Comparison of ENCODE assay signal across 10 mouse cellular contexts in the genomic region with DNA sequence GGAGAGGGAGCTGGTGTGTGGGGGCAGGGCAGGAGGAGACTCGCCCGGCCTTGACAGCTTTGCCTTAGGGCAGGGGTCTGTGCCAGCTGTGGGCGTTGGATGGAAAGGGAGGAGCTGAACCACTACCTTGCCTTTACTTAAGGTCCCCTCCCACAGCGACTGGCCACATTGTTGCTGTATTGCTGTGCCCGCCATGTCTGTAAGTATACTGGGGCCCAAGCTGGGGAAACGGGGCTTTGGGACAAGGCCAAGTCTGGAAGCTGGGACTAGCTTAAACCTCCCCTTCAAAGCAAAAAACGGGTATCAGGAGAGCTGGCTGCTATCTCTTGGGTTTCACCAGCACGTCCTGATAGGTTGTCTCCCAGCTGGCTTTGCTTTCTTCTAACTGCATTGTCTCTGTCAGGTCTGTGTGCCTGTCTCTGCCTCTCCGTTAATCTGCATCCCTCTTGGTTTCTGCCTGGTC. TPM values are rescaled to one million over a fixed set of nuclear protein-coding genes. Genes with fewer than 3 reads are reported as not detected.
A peak's percentile ranks its signal among the peaks of the same experiment; 100 is the strongest.
DNase-seq lines count a peak whose midpoint lies in the region; ATAC-seq lines count a peak whose summit lies in the region.
"Had no signal": no experiment of that assay in that cellular context is flagged by ENCODE, and none has a peak within 500 bp of the region (broad histone marks: within the 10 kb centered on the region; RNA-seq: fewer than 3 reads in every experiment).

No protein-coding gene starts in this region.

- 37% methylated on average over 9 of the region's 9 CpGs for WGBS in heart, embryonic 11.5 days (ENCODE audit: insufficient replicate concordance)
- 25% methylated on average over 9 of the region's 9 CpGs for WGBS in embryonic facial prominence, embryonic 15.5 days
- WGBS in neural tube, embryonic 14.5 days: 50% methylated on average over 9 of the region's 9 CpGs

- H3K4me2 ChIP-seq in heart, embryonic 11.5 days: peak overlapping the region; percentile 14
- H3K4me2 ChIP-seq in embryonic facial prominence, embryonic 15.5 days (replicated peaks): peak overlapping the region; percentile 51
- no peak overlapping the region; the same call in 1 of the 2 replicates for H3K4me2 ChIP-seq in neural tube, embryonic 14.5 days (ENCODE audit: low read depth, low read length)

- peaks cover 7% of the 10 kb centered on the region for H3K4me1 ChIP-seq in heart, embryonic 11.5 days (ENCODE audit: control insufficient read depth, insufficient read depth, low read length)
- peaks cover 42% of the 10 kb centered on the region for H3K4me1 ChIP-seq in embryonic facial prominence, embryonic 15.5 days
- no peaks in the 10 kb centered on the region for H3K4me1 ChIP-seq in neural tube, embryonic 14.5 days (ENCODE audit: control insufficient read depth, insufficient read depth, low read length)

- H3K4me3 ChIP-seq in heart, embryonic 11.5 days (ENCODE audit: low read depth, low read length): no peak overlapping the region
- peak overlapping the region; percentile 35 for H3K4me3 ChIP-seq in embryonic facial prominence, embryonic 15.5 days (replicated peaks)
- no peak overlapping the region for H3K4me3 ChIP-seq in neural tube, embryonic 14.5 days (ENCODE audit: low read depth, low read length)

- no peak for ATAC-seq in heart, embryonic 11.5 days (replicated peaks; ENCODE audit: insufficient number of reproducible peaks, low FRiP score, low TSS enrichment)
- peak; percentile 30; the same call in 1 of the 2 replicates for ATAC-seq in embryonic facial prominence, embryonic 15.5 days (ENCODE audit: insufficient number of reproducible peaks, low FRiP score, low TSS enrichment, low read depth)
- ATAC-seq in neural tube, embryonic 14.5 days (ENCODE audit: low read depth): 0 out of 2 replicates have a peak, but pooled peaks have one; percentile 38

- H3K27me3 ChIP-seq in heart, embryonic 11.5 days (ENCODE audit: control insufficient read depth, insufficient read depth, low read length): peaks cover 3% of the 10 kb centered on the region; the same call in 1 of the 2 replicates
- no peaks in the 10 kb centered on the region for H3K27me3 ChIP-seq in embryonic facial prominence, embryonic 15.5 days
- H3K27me3 ChIP-seq in neural tube, embryonic 14.5 days (ENCODE audit: control insufficient read depth, insufficient read depth, low read length): no peaks in the 10 kb centered on the region

- no peak overlapping the region; the same call in 1 of the 2 replicates for H3K27ac ChIP-seq in heart, embryonic 11.5 days (ENCODE audit: low read depth, low read length)
- peak overlapping the region; percentile 83 for H3K27ac ChIP-seq in embryonic facial prominence, embryonic 15.5 days (replicated peaks)
- no peak overlapping the region for H3K27ac ChIP-seq in neural tube, embryonic 14.5 days (ENCODE audit: low read depth, low read length)

- intact Hi-C loops in left cerebral cortex, postnatal 4 days (cut with DNase I): no loop called here
- intact Hi-C loops in left cerebral cortex, postnatal 14 days (cut with DNase I): no loop called here
- intact Hi-C loops in left cerebral cortex, postnatal 25 days (cut with DNase I): loop anchor here (2.0 kb wide), 1 partner anchor 38 kb away; no protein-coding TSS in a partner anchor

- DNase-seq in heart, adult 8-10 months (ENCODE audit: low spot score): no peak
- peak; percentile 33 for DNase-seq in left cerebral cortex, postnatal 4 days
- no peak for DNase-seq in left cerebral cortex, postnatal 14 days (ENCODE audit: low spot score in 2 of 2)
- no peak for DNase-seq in lung, postnatal 36 days
- DNase-seq in left cerebral cortex, postnatal 25 days (ENCODE audit: low spot score in 2 of 2): no peak
- DNase-seq: gastrocnemius, postnatal 10 days; right cerebral cortex, adult 18-20 months had no signal

- H3K9me3 ChIP-seq in heart, embryonic 11.5 days (replicated peaks; ENCODE audit: control insufficient read depth, low read length): peaks cover 3% of the 10 kb centered on the region; the same call in 1 of the 2 replicates
- no peaks in the 10 kb centered on the region for H3K9me3 ChIP-seq in embryonic facial prominence, embryonic 15.5 days (replicated peaks)
- H3K9me3 ChIP-seq in neural tube, embryonic 14.5 days (ENCODE audit: control insufficient read depth, low read length): no peaks in the 10 kb centered on the region

- H3K9ac ChIP-seq in heart, embryonic 11.5 days (ENCODE audit: low read depth, low read length): peak overlapping the region; percentile 49; the same call in 1 of the 2 replicates
- peak overlapping the region; percentile 18; the same call in 1 of the 2 replicates for H3K9ac ChIP-seq in embryonic facial prominence, embryonic 15.5 days
- H3K9ac ChIP-seq in neural tube, embryonic 14.5 days (replicated peaks; ENCODE audit: low read depth, low read length): no peak overlapping the region

- H3K36me3 ChIP-seq in heart, embryonic 11.5 days (ENCODE audit: control insufficient read depth, insufficient read depth, low read length): no peaks in the 10 kb centered on the region
- H3K36me3 ChIP-seq in embryonic facial prominence, embryonic 15.5 days: no peaks in the 10 kb centered on the region
- H3K36me3 ChIP-seq in neural tube, embryonic 14.5 days (ENCODE audit: control insufficient read depth, insufficient read depth, low read length): no peaks in the 10 kb centered on the region

RNA-seq across cellular contexts. Expression of gene Lgals7, which starts 0.7 kb away (rescaled TPM):
- 0.82 and 1.0 TPM in 2 replicates for polyA plus RNA-seq in heart, embryonic 11.5 days (2014; fragmentation: Nextera tagmentation; extraction: Ambion mirVana)
- 1 to 10 TPM in 1 of 4 experiments, not detected in 3; 1.3 TPM for total RNA-seq in heart, adult 8-10 months (2022)
- 1 to 10 TPM; 2.3 to 3.7 TPM for total RNA-seq in left cerebral cortex, postnatal 4 days (2021)
- under 1 TPM in 1 of 2 experiments, not detected in 1; 0.47 TPM for total RNA-seq in left cerebral cortex, postnatal 14 days (2021)
- polyA plus RNA-seq in embryonic facial prominence, embryonic 15.5 days (2015; fragmentation: Nextera tagmentation; extraction: Ambion mirVana): 187 and 265 TPM in 2 replicates
- polyA plus RNA-seq in neural tube, embryonic 14.5 days (2014; fragmentation: Nextera tagmentation; extraction: Ambion mirVana): 1.8 and 2.6 TPM in 2 replicates
- under 1 TPM in 1 of 2 experiments, not detected in 1; 0.50 TPM for total RNA-seq in left cerebral cortex, postnatal 25 days (2021)

RNA-seq across cellular contexts. Expression of gene Capn12, which starts 16.9 kb away (rescaled TPM):
- 0.46 and 0.70 TPM in 2 replicates for polyA plus RNA-seq in heart, embryonic 11.5 days (2014; fragmentation: Nextera tagmentation; extraction: Ambion mirVana)
- total RNA-seq in heart, adult 8-10 months (2022): under 1 TPM; 0.12 to 0.32 (median 0.23) TPM
- total RNA-seq in left cerebral cortex, postnatal 4 days (2021): under 1 TPM; 0.18 to 0.52 TPM
- total RNA-seq in left cerebral cortex, postnatal 14 days (2021): 1 to 10 TPM in 1 of 2 experiments, under 1 TPM in 1; 0.59 to 1.3 TPM
- 1.1 and 1.4 TPM in 2 replicates for polyA plus RNA-seq in embryonic facial prominence, embryonic 15.5 days (2015; fragmentation: Nextera tagmentation; extraction: Ambion mirVana)
- 0.46 and 0.90 TPM in 2 replicates for polyA plus RNA-seq in neural tube, embryonic 14.5 days (2014; fragmentation: Nextera tagmentation; extraction: Ambion mirVana)
- under 1 TPM; 0.32 to 0.66 TPM for total RNA-seq in left cerebral cortex, postnatal 25 days (2021)

RNA-seq across cellular contexts. Expression of gene Lgals4, which starts 30.7 kb away (rescaled TPM):
- polyA plus RNA-seq in heart, embryonic 11.5 days (2014; fragmentation: Nextera tagmentation; extraction: Ambion mirVana): 2.2 and 3.9 TPM in 2 replicates
- total RNA-seq in heart, adult 8-10 months (2022): 10 to 100 TPM; 17.3 to 32.1 (median 24.6) TPM
- 1 to 10 TPM; 3.6 to 4.6 TPM for total RNA-seq in left cerebral cortex, postnatal 4 days (2021)
- 1 to 10 TPM; 2.6 TPM for total RNA-seq in left cerebral cortex, postnatal 14 days (2021)
- 15.4 and 18.0 TPM in 2 replicates for polyA plus RNA-seq in embryonic facial prominence, embryonic 15.5 days (2015; fragmentation: Nextera tagmentation; extraction: Ambion mirVana)
- polyA plus RNA-seq in neural tube, embryonic 14.5 days (2014; fragmentation: Nextera tagmentation; extraction: Ambion mirVana): 3.4 and 4.1 TPM in 2 replicates
- 1 to 10 TPM; 2.2 to 2.7 TPM for total RNA-seq in left cerebral cortex, postnatal 25 days (2021)

RNA-seq across cellular contexts. Expression of gene Ech1, which starts 39.3 kb away (rescaled TPM):
- 139 and 149 TPM in 2 replicates for polyA plus RNA-seq in heart, embryonic 11.5 days (2014; fragmentation: Nextera tagmentation; extraction: Ambion mirVana)
- 1,000 to 10,000 TPM; 2,066 to 2,754 (median 2,219) TPM for total RNA-seq in heart, adult 8-10 months (2022)
- 10 to 100 TPM; 45.3 to 45.9 TPM for total RNA-seq in left cerebral cortex, postnatal 4 days (2021)
- total RNA-seq in left cerebral cortex, postnatal 14 days (2021): 10 to 100 TPM; 43.6 to 44.2 TPM
- polyA plus RNA-seq in embryonic facial prominence, embryonic 15.5 days (2015; fragmentation: Nextera tagmentation; extraction: Ambion mirVana): 226 and 231 TPM in 2 replicates
- 74.5 and 94.4 TPM in 2 replicates for polyA plus RNA-seq in neural tube, embryonic 14.5 days (2014; fragmentation: Nextera tagmentation; extraction: Ambion mirVana)
- total RNA-seq in left cerebral cortex, postnatal 25 days (2021): 10 to 100 TPM; 41.5 to 46.6 TPM

RNA-seq across cellular contexts. Expression of gene Hnrnpl, which starts 56.0 kb away (rescaled TPM):
- polyA plus RNA-seq in heart, embryonic 11.5 days (2014; fragmentation: Nextera tagmentation; extraction: Ambion mirVana): 210 and 212 TPM in 2 replicates
- 100 to 1,000 TPM; 185 to 230 (median 214) TPM for total RNA-seq in heart, adult 8-10 months (2022)
- 100 to 1,000 TPM; 572 to 576 TPM for total RNA-seq in left cerebral cortex, postnatal 4 days (2021)
- 100 to 1,000 TPM; 401 to 422 TPM for total RNA-seq in left cerebral cortex, postnatal 14 days (2021)
- polyA plus RNA-seq in embryonic facial prominence, embryonic 15.5 days (2015; fragmentation: Nextera tagmentation; extraction: Ambion mirVana): 211 and 225 TPM in 2 replicates
- 158 and 160 TPM in 2 replicates for polyA plus RNA-seq in neural tube, embryonic 14.5 days (2014; fragmentation: Nextera tagmentation; extraction: Ambion mirVana)
- total RNA-seq in left cerebral cortex, postnatal 25 days (2021): 100 to 1,000 TPM; 375 to 411 TPM
